Mouse (Mus musculus) liver (tissue): ENCODE results near the gene Rpap3.

Experiments
- DNase-seq: peaks from one replicate; pipeline ENCODE4 v3.0.0-alpha.2; 2020; ENCODE audit warnings: mixed read lengths

Rpap3 gene

GRCm38 (mm10) chr15:97730365-97730764 lies 24.7 kb upstream of the Rpap3 start:
- DNase-seq: no peak

DNA sequence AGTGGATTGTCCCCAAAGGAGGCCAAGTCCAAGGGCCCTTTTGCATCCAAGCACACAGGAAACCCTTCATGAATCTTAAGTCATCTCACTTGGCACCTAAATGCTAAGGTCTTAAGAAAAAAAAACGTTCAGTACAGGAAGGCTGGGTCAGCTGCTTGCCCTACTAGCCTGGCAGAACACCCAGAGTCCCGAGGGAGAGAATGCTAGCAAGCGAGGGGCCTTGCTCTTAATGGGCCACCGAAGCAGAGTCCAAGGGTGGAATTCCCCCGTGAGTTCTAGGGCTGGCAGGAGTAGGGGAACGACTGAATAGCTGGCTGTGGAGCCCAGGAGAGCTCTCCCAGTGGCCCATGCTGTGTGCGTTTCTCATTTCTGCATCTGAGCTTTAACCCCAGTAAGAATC lies 23.2 kb upstream of the Rpap3 start:
- DNase-seq: no peak

DNA sequence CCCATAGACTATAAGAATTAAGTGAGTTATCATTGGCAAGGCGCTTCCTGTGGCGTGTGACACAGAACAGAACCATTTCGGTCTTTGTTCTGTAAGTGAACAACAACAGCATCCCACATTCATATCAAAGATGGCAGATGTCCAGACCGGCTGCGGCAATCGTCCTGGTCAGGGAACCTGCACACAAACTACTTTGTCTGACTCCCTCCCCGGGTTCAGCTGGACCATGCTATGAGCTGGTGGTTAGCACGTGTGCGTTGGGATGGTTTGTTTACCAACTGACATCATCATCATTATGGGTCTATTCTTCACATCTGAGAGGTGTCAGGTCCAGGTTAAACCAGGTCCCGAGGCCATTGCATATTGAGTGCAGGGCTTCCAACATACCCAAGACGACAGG lies 22.8 kb upstream of the Rpap3 start:
- no peak for DNase-seq

DNA sequence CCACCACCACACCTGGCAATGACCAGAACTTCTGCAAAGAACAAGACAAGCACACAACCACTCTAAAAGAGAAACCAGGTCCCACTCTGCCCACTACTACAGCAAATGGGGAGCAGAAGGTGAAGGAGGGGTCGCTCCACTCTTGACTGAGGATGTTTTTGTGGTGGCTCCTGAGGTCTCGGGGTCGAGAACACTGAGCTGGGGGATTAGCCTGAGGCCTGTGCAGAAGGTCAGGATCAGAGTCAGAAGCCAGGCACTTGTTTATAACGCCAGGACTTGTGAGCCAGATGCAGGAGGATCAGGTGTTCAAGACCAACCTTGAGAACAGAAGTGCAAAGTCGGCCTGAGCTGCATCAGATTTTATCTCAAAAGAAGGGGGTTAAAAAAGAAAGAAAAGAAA lies 21.9 kb upstream of the Rpap3 start:
- DNase-seq: no peak

DNA sequence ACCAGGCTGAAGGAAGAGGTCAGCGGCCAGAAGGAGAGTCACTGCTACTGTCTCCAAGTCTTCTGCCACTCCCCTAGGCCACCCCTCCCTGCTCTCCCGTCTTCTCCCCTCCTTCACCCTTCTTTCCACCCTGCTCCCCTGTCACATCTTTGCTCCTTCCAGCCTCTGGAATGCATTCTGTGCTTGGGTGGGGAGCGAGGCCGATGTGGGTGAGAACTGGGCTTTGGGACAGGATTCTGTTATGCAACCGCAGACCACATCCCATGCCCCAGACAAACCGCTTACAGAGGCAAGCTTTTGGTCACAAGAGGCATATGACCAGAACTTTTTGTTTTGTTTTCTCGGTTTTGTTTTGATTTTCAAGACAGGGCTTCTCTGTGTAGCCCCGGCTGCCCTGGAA lies 21.4 kb upstream of the Rpap3 start:
- no peak for DNase-seq

GRCm38 (mm10) chr15:97726310-97726709 lies 20.7 kb upstream of the Rpap3 start:
- DNase-seq: no peak

- no peak for DNase-seq
These were observed 19.7 kb upstream of the Rpap3 start for GRCm38 (mm10) chr15:97725198-97725785.

DNA sequence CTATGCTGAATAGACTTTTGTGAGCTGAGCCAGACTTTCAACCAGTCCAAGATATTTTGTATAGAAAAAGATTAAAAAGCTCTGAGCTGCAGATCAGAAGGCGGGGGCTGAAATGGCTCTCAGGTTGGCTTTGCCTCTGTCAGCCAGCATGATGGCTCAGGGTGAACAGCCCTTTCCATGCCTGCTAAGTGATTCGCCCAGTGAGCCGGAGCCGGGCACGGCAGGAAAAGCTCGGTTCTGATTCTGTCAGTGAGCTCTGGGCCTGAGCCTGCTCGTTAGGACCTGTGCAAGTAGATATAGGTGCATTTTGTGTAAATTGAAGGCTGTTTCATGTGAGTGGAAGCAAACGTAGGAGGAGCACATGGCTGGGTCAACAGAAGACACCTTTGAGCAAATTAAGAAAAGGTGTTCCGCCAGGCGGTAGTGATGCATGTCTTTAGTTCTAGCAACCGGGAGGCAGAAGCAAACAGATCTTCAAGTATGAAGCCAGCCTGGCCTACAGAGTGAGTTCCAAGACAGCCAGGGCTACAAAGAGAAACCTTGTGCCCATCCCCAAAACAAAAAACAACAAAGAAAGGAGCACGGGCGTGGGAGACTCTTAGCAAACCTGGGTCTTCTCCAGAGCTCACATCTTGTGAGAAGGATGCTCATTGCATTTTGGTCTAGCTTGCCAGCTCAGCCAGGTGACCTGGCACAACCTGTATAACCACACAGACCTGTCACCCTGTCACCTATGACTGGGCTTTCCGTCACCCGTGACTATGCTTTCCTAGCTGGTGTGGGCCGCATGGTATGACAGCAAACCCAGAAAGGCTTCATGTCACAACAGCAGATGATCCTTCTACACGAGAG lies 18.9 kb upstream of the Rpap3 start:
- no peak for DNase-seq

- DNase-seq: no peak
These were observed 18.1 kb upstream of the Rpap3 start for GRCm38 (mm10) chr15:97723536-97724345.

GRCm38 (mm10) chr15:97721008-97721701 lies 15.5 kb upstream of the Rpap3 start:
- DNase-seq: no peak

- no peak for DNase-seq
These were observed 14.5 kb upstream of the Rpap3 start for GRCm38 (mm10) chr15:97720026-97720675.

DNA sequence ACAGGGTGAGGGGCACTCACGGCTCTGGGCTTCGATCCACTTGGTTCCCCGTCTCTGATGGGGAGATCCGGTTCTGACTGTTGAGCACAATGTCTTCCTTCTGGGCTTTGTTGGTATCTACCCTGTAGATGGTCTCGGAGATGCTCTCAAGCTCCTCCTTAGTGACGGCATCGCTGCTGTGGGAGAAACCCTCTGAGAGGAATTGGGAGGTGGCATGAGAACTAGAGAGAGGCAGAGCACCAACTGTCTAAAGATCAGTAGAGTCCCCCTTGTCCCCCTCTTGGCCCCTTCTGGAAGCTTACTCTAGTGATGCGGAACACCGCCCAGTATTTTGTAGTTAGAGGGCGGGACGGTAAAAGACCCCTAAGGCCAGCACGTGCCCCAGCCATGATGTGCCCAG lies 13.9 kb upstream of the Rpap3 start:
- DNase-seq: no peak

DNA sequence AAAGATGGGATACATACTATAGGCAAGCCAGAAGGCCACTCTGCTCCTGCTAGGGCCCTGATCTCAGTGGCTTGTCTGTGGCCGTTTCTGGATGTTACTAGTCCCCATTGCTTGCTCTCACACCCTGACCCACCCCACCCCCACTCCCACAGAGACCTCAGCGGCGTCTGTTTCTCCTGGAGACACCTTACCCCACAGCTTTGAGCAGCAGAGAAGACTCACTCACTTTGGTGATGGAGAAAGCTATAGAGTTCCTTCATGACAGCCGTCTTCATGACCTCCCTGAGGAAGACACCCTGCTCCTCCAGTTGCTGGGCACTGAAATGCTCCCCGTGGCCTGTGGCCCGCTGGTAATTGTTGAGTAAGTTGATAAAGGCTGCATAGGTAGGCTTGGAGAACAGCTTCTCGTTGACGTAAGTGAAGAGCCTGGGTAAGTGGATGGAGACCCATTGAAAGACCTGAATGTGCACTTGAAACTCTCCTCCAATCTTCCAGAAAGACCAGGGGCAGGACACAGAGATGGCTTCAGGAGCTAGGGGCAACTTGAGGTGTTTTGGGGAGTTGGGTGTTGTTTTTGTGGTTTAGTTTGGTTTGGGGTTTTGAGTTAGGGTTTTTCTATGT lies 13.0 kb upstream of the Rpap3 start:
- no peak for DNase-seq

DNA sequence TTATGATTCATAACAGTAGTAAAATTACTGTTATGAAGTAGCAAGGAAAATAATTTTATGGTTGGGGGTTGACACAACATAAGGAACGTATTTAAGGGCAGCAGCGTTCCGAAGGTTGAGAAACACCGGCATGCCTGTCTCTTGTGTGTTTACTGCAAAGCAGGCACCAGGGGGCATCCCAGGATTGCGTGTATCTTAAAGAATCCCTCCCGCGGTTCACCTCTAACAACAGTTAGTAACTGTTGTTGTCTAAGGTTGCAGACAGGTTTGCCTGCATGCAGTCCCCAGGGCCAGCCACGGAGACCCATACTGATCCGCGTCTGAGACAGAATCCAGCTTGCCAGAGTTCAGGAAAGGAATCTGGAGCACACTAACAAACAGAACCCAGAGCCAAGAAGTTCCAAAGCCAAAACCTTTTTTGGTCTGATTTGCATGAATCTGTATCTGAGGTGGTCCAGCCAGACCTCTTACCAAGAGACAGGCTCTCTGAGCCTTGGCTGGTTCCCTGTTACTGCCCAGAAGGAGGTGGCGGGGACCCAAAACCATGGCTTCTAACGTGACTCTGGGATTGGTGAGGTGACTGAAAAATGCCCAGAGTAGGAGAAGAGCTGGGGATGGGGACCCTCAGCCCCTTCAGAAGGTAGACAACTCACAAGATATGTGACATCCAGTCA lies 12.4 kb upstream of the Rpap3 start:
- peak; percentile 64 for DNase-seq

DNA sequence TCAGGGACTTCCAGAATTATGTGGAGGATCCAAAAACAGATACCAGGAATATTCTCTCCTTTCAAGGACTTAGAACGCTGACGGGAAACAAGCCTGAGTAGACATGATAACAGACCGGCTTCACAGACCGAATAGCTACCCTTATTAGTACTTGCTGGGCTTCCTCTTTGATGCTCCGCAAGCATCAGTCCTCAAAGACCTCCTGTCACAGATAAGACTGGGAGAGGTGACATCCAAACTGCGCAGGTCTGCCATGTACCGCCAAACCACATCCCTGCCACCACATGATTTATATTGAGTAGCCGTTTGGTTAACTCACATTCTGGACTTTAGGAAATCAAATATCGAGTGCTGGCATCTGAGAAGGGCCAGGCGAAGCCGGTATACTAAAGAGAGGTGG lies 11.2 kb upstream of the Rpap3 start:
- DNase-seq: no peak

DNA sequence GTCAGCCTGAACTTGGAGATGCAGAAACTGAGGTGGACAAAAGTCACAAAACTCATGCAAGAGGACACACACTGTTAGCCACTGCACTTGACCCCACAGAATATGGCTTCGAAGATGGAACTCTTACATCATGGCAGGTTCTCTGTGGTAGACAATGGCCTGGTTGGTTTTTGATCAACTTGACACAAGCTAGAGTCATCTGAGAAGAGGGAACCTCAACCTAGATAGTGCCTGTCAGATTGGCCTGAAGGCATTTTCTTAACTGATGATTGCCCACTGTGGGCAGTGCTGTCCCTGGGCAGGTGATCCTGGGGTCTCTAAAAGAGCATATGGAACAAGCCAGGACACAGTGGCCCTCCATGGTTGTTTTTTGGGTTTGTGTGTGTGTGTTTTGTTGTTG lies 10.1 kb upstream of the Rpap3 start:
- no peak for DNase-seq

GRCm38 (mm10) chr15:97715083-97715482 lies 9.5 kb upstream of the Rpap3 start:
- DNase-seq: no peak

- DNase-seq: no peak
These were observed 6.9 kb upstream of the Rpap3 start for GRCm38 (mm10) chr15:97712546-97712945.

- DNase-seq: no peak
These were observed 5.3 kb upstream of the Rpap3 start for GRCm38 (mm10) chr15:97710906-97711305.

- DNase-seq: no peak
These were observed 9.0 kb downstream of the Rpap3 start for GRCm38 (mm10) chr15:97696616-97697015.

- DNase-seq: no peak
These were observed 12.2 kb downstream of the Rpap3 start for GRCm38 (mm10) chr15:97693411-97693810.

GRCm38 (mm10) chr15:97684118-97684517 lies 21.5 kb downstream of the Rpap3 start:
- DNase-seq: no peak
